Mouse (Mus musculus): Measurements from ENCODE around the gene Ffar4.

The Ffar4 gene

DNA sequence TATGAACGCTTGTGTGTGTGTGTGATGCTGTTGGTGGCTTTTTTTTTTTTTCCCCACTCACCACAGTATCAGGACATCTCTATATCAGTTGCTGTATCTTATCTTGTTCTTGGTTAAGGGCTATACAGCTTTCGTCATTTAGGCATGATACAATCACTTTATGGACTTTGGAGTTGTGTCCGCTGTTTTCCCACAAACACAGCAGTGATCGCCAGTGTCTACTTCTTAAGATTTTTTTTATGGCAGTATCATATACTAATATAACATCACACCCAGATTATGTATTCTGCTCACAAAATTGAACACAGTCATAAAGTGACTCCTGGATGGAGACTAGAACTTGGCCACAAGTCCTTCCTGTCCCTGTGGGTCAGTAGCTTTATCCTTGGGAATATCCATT is 11.0 kb downstream of the Ffar4 start:
- DNase-seq (ENCODE audit: low spot score), result no peak

- DNase-seq (ENCODE audit: low spot score), result no peak
Measured at GRCm38 (mm10) chr19:38109506-38110242, 12.8 kb downstream of the Ffar4 start.

DNA sequence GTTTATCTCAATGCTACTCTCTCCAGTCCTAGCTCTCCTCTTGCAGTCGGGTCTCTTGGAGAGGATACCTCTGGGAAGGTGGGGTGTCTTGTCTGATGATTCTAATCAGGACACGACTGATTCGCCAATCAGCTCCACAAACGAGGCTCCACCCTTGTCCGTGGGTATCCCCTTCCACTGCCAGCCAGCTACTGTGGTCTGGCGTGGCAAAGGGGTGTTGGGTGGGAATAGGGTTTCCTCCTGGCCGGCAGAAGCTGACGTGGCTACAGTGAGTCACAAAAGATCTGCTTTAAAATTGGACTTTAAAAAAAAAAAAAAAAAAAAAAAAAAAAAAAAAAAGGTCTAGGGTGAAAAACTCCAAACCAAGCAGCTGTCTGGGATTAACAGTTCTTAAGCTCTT is 14.2 kb downstream of the Ffar4 start:
- DNase-seq (ENCODE audit: low spot score), result no peak

DNA sequence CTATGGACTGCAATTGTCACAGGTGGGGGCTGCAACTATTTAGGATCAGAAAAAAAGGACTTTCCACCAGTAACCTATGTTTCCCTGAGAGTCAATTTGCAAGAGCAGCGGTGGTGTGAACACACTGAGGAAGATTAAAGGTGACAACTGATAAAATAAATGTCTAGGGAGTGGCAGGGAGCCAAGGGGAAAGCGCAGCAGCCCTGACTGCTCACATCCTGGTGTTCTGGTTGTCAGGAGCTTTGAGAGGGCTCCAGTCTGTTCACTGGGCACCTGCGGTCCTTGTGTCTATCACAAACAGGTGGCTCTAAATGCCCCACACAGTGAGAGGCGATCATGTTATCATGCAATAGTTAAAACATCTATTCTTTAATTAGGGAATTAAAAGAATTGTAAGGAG is 15.7 kb downstream of the Ffar4 start:
- DNase-seq (ENCODE audit: low spot score), result no peak

- DNase-seq (ENCODE audit: low spot score), result no peak
Measured at GRCm38 (mm10) chr19:38114834-38115491, 18.1 kb downstream of the Ffar4 start.

GRCm38 (mm10) chr19:38120123-38120760 is 23.4 kb downstream of the Ffar4 start:
- no peak for DNase-seq (ENCODE audit: low spot score)

DNA sequence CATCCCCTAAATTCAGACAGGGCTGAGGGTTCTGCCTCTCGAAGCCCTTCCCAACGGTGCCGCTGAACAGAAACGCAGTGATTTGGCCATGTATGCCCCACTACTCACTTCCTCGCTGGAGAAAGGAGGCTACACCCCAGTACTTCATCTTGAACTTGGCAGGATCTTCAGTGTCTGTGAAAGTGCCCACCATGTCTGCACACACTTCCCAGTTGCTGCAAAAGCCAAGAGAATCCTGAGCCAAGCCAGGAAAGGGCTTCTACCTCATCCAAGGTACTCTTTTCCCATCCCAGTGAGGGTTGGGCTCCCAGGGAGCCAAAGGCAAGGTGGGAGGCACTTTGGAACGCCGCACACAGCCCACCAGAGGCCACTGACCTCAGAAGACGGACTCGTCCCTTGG is 27.1 kb downstream of the Ffar4 start:
- no peak for DNase-seq (ENCODE audit: low spot score)

- DNase-seq (ENCODE audit: low spot score), result peak; percentile 31
Measured at GRCm38 (mm10) chr19:38124401-38125218, 27.7 kb downstream of the Ffar4 start.

DNA sequence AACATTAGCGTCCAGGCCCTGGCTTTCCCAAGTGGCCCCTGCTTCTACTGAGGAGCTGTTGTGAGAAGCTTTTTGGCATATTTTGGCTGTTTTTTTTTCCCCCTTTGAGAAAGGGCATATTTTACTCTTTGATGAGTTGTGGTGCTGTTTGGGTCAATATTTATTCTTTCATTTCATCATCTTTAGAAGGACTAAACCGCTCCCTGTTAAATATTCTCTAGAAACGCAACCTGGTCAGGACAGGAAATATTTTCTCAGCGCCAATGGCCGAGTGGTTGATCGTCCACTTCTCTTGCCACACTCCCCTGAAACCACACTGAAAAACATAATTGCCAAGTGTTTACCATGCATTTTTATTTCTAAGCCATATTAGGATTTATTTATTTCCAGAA is 28.3 kb downstream of the Ffar4 start, which contains the start of gene Rbp4:
Gene Rbp4, minus strand, starts transcription at position 63 of the 392 bp plus-strand sequence.
- DNase-seq (ENCODE audit: low spot score), result no peak

GRCm38 (mm10) chr19:38126656-38127055 is 29.8 kb downstream of the Ffar4 start:
- DNase-seq (ENCODE audit: low spot score), result no peak

DNA sequence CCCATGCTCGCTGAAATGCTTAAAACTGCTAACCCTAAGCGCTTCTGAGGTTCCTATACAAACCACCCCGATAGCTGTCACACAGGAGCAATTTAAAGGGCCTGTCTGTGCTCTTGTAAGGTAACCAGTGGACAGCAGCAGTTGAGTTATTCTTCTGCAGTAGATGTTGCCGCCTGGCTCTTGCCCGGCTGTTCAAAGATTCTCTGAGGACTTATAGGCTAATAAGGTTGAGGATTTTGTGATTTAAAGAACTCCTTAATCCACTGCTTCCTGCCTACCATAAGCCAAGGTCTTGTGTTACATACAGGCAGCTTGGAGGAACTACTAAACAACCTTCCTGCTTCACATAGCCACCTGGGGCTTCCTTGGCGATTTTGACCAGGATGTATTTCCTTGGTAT is 35.6 kb downstream of the Ffar4 start, which contains the start of gene Pde6c:
Gene Pde6c, plus strand, starts transcription at position 301 of the 400 bp plus-strand sequence.
- DNase-seq (ENCODE audit: low spot score), result no peak

DNA sequence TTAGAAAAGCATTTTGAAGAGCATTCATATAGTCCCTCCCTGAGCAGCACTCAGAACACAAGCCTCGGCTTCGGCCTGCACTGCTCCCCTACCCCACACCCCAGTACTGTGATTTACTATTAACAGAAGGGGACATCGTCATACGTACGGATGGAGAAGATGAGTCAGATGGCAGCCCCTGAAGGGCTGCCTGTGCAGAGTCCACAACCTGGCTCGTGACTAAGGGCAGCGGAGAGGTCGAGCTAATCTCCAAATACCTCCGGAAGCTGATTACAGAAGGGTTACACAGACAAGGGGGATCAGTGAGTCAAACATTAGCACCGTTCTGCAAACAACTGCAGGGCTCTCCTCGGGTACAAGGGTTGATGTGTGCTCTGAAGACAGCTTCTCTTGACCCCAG is 37.1 kb downstream of the Ffar4 start:
- DNase-seq (ENCODE audit: low spot score), result no peak

DNA sequence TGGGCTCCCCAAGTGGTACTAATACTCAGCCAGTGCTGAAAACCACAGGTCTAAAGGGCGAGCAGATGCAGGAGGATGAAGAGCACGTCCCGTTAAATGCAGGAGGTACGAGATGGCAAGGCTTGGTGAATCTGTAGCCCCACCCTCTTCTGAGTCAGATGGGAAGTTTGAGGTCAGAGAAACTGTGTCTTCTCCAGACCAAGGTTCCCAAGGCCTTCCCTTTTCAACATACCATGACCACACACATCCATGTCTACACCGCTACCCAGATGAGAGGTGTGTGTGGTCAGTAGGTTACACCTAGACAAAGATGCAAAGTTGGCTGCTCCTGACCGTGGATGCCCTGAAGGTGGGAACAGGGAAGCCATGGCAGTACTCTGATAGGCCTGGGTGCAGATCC is 37.9 kb downstream of the Ffar4 start:
- DNase-seq (ENCODE audit: low spot score), result no peak

DNA sequence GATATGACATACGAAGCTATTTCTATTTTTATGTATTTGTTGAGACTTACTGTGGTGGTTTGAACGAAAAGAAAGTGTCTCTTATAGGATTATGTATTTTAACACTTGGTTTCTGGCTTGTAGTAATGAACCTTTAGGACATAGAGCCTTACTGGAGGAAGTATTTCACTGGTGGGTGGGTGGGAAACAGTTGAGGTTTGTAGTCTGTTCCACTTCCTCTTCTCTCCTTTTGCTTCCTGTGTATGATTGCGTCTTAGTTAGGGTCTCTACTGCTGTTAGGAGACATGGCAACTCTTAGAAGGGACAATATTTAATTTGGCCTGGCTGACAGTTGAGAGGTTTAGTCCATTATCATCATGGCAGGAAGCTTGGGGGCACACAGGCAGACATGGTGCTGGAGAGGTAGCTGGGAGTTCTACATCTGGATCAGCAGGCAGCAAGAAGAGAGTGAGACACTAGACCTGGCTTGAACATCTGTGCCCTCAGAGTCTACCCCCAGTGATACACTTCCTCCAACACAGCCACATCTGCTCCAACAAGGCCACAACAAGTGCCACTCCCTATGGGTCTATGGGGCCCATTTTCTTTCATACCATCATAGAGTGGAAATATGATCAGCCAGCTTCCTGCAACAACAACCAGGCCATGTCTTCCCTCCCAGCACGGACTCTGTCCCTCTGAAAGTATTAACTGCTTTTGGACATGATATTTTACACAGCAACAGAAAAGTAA is 46.8 kb downstream of the Ffar4 start:
- DNase-seq (ENCODE audit: low spot score), result no peak

GRCm38 (mm10) chr19:38156243-38156642 is 59.4 kb downstream of the Ffar4 start:
- DNase-seq (ENCODE audit: low spot score), result no peak

- DNase-seq (ENCODE audit: low spot score), result no peak
Measured at GRCm38 (mm10) chr19:38161648-38162354, 64.9 kb downstream of the Ffar4 start.
